Mouse (Mus musculus): ENCODE data around the gene Kcnq1. TPM values are rescaled to one million over a fixed set of nuclear protein-coding genes. Genes with fewer than 3 reads are reported as not detected.

Kcnq1 gene
- total RNA-seq, 2 experiments from 2014 or later, result 6.0 to 7.7 TPM

- DNase-seq (ENCODE audit: low spot score in 2 of 2), result peak; percentile 54 to 82
These were observed 19.0 kb upstream of the Kcnq1 start for GRCm38 (mm10) chr7:143087070-143087579.

- DNase-seq (ENCODE audit: low spot score in 2 of 2), result no peak
These were observed 12.3 kb upstream of the Kcnq1 start for GRCm38 (mm10) chr7:143093847-143094246.

- DNase-seq (ENCODE audit: low spot score in 2 of 2), result peak; percentile 60 to 73
These were observed 11.3 kb upstream of the Kcnq1 start, which contains the start of gene Trpm5 for GRCm38 (mm10) chr7:143094592-143095553. TSS of gene Trpm5 (minus strand) at chr7:143094642.

- DNase-seq (ENCODE audit: low spot score in 2 of 2), result no peak
These were observed 10.6 kb upstream of the Kcnq1 start for GRCm38 (mm10) chr7:143095554-143095907.

GRCm38 (mm10) chr7:143100759-143101158 lies 5.4 kb upstream of the Kcnq1 start:
- DNase-seq (ENCODE audit: low spot score in 2 of 2), result no peak

GRCm38 (mm10) chr7:143105258-143105897 lies 784 bp upstream of the Kcnq1 start:
- DNase-seq (ENCODE audit: low spot score in 2 of 2), result no peak

- DNase-seq (ENCODE audit: low spot score in 2 of 2), result no peak
These were observed 707 bp downstream of the Kcnq1 start for GRCm38 (mm10) chr7:143106672-143107465.

GRCm38 (mm10) chr7:143108200-143108599 lies 2.0 kb downstream of the Kcnq1 start:
- no peak for DNase-seq (ENCODE audit: low spot score in 2 of 2)

GRCm38 (mm10) chr7:143108996-143109660 lies 3.0 kb downstream of the Kcnq1 start:
- DNase-seq (ENCODE audit: low spot score in 2 of 2), result no peak

- no peak for DNase-seq (ENCODE audit: low spot score in 2 of 2)
These were observed 3.5 kb downstream of the Kcnq1 start for GRCm38 (mm10) chr7:143109696-143110095.

- no peak for DNase-seq (ENCODE audit: low spot score in 2 of 2)
These were observed 4.6 kb downstream of the Kcnq1 start for GRCm38 (mm10) chr7:143110803-143111202.

GRCm38 (mm10) chr7:143111719-143112118 lies 5.6 kb downstream of the Kcnq1 start:
- no peak for DNase-seq (ENCODE audit: low spot score in 2 of 2)

GRCm38 (mm10) chr7:143112395-143112794 lies 6.2 kb downstream of the Kcnq1 start:
- no peak for DNase-seq (ENCODE audit: low spot score in 2 of 2)

- no peak for DNase-seq (ENCODE audit: low spot score in 2 of 2)
These were observed 8.6 kb downstream of the Kcnq1 start for GRCm38 (mm10) chr7:143114773-143115172.

GRCm38 (mm10) chr7:143116521-143116920 lies 10.4 kb downstream of the Kcnq1 start:
- no peak for DNase-seq (ENCODE audit: low spot score in 2 of 2)

- DNase-seq (ENCODE audit: low spot score in 2 of 2), result no peak
These were observed 13.2 kb downstream of the Kcnq1 start for GRCm38 (mm10) chr7:143119407-143119806.

GRCm38 (mm10) chr7:143119826-143120225 lies 13.7 kb downstream of the Kcnq1 start:
- DNase-seq (ENCODE audit: low spot score in 2 of 2), result no peak

- no peak for DNase-seq (ENCODE audit: low spot score in 2 of 2)
These were observed 16.0 kb downstream of the Kcnq1 start for GRCm38 (mm10) chr7:143122191-143122590.

- DNase-seq (ENCODE audit: low spot score in 2 of 2), result peak; percentile 39 to 75
These were observed 17.9 kb downstream of the Kcnq1 start for GRCm38 (mm10) chr7:143123876-143124669.

GRCm38 (mm10) chr7:143124902-143125301 lies 18.7 kb downstream of the Kcnq1 start:
- no peak for DNase-seq (ENCODE audit: low spot score in 2 of 2)

Measured in gastrocnemius, postnatal 4 days (tissue).